Mouse (Mus musculus) kidney, embryonic 15.5 days (tissue): Measurements from ENCODE around the gene Tatdn2. TPM values are rescaled to one million over a fixed set of nuclear protein-coding genes. Genes with fewer than 3 reads are reported as not detected.

Experiments used
- ATAC-seq: fragments of 200-750 bp; cut with Nextera tagmentation; replicated peaks from 2 replicates; pipeline ENCODE4 v1.8.0; 2017; ENCODE audit warnings: moderate TSS enrichment; ENCODE audit not compliant: low FRiP score
- H3K27ac ChIP-seq: fragments of 300-500 bp; sonication (generic); 2 replicates; pipeline ENCODE4 v1.5.1; 2015; ENCODE audit warnings: mild to moderate bottlenecking, inconsistent platforms
- H3K27me3 ChIP-seq: fragments of 300-500 bp; sonication (generic); 2 replicates; pipeline ENCODE4 v1.6.1; 2015; ENCODE audit warnings: inconsistent platforms
- H3K36me3 ChIP-seq: fragments of 300-500 bp; sonication (generic); 2 replicates; pipeline ENCODE4 v1.6.1; 2015; ENCODE audit warnings: inconsistent platforms
- H3K4me1 ChIP-seq: fragments of 300-500 bp; sonication (generic); 2 replicates; pipeline ENCODE4 v1.6.1; 2015; ENCODE audit warnings: inconsistent platforms
- H3K4me2 ChIP-seq: fragments of 300-500 bp; sonication (generic); 2 replicates; pipeline ENCODE4 v1.6.1; 2015; ENCODE audit warnings: moderate library complexity, mild to moderate bottlenecking, inconsistent platforms
- H3K4me3 ChIP-seq: fragments of 300-500 bp; sonication (generic); replicated peaks from 2 replicates; pipeline ENCODE4 v1.5.1; 2015; ENCODE audit warnings: mild to moderate bottlenecking, inconsistent platforms
- H3K9ac ChIP-seq: fragments of 300-500 bp; sonication (generic); 2 replicates; pipeline ENCODE4 v1.6.1; 2015; ENCODE audit warnings: mild to moderate bottlenecking, inconsistent platforms
- H3K9me3 ChIP-seq: fragments of 300-500 bp; sonication (generic); replicated peaks from 2 replicates; pipeline ENCODE4 v1.6.1; 2016; ENCODE audit warnings: inconsistent platforms
- WGBS: fragments of 180-500 bp; shearing (Covaris S2); methylation state at CpG from one replicate; pipeline ENCODE4 v1.1.7; 2015; ENCODE audit warnings: mixed read lengths; 5-methylcytosine and 5-hydroxymethylcytosine counted together
- polyA plus RNA-seq: library from polyadenylated mRNA; unstranded; fragments of >200 nt; fragmentation: Nextera tagmentation; extraction: Ambion mirVana; gene quantifications from 2 replicates; pipeline ENCODE4 v1.2.1, GENCODE M21; 2015

Gene Tatdn2
- polyA plus RNA-seq, 1 experiment from 2014 or later = 0.49 TPM

DNA sequence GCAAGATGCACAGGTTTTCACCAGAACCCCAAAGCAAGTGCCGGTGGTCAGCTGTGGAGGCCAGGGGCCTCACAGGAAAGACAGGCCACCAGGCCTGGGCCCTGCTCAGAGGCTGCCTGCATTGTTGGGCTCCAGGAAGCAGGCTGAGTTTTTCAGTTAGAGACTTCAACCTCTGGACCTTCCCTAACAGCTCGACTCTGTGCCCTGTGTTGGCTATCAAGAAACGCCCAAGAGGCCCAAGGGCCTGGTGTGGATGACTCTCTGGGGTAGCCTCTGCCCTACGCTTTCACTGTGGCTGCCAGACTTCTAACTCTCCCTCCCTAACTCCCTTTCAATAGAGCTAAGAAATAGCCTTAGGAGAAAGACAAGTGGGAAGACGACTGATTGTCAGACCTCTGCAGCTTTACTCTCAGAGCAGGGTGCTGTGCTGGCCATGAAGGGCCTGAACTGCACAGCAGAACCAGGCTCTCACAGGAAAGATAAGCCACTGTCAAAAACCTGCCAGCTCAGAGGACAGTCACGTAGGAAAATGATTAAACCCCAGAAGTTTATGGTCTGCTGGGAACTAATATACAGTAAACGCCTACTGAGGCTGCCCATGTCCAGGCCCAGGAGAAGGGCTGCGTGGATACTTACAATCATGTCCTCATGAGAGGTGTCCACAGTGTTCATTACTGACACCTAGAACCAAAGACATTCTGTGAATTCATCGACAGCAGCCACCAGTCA is 40.6 kb downstream of the Tatdn2 start:
- Histone ChIP-seq H3K4me1 (peaks cover 14% of the 10 kb centered on the region), H3K27ac (no peak overlapping the region), H3K9ac (no peak overlapping the region), H3K4me3 (no peak overlapping the region), H3K4me2 (no peak overlapping the region), H3K9me3 (no peaks in the 10 kb centered on the region), H3K36me3 (peaks cover 55% of the 10 kb centered on the region), H3K27me3 (no peaks in the 10 kb centered on the region)
- 91% methylated on average over 9 of the region's 9 CpGs for WGBS
- ATAC-seq = no peak

DNA sequence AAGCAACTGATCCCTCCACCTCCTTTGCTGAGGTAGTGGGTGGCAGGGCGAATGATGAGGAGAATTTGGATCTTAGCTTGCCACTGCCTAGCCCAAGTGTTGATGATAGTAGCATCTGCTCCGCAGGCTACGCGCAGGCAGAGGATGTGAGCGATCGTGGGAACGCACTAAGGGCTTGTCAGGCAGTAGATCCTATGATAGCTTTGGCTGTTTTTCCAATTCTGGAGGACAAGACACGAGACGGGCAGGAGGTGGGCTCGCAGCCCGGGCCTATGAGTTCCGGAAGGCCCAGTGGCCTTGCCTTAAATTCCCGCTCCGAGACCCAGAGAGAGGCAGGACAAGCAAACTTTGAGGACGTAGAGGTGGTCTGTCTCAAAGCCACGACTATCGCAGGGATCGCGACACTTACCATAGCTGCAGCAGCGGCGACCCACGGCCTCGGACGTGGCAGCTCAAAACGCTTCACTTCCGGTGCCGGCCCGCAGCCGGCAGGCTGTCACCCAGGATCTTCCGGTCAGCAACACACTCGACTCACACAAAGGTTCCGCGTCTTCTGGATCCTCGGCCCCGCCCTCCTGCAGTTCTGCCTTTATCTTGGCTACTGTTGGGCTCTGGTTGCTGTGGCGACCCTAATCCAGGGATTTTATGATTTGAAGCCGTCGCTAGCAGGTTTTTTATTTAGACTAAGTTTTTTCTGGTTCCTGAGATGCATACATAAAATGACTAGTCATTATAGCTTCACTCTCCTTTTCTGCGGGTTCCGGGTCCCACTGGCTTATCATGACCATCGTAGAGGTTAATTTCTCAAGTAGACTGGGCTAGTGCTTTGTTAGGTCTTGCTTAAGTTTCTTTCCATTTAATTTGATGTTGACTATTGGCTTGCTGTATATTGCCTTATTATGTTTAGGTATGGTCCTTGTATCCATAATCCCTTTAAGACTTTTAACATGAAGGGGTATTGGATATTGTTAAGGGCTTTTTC is 43.7 kb downstream of the Tatdn2 start, which contains the start of gene Sec13:
Gene Sec13, minus strand, starts transcription at position 508 of the 982 bp plus-strand sequence.
- ATAC-seq = peak; percentile 69
- no peaks in the 10 kb centered on the region for H3K9me3 ChIP-seq
- WGBS = 7% methylated on average over 41 of the region's 41 CpGs
- H3K4me3 ChIP-seq = peak within 1 kb of the TSS; percentile 93
- H3K4me2 ChIP-seq = peak within 1 kb of the TSS; percentile 82
- H3K4me1 ChIP-seq = peaks cover 14% of the 10 kb centered on the region
- H3K27me3 ChIP-seq = no peaks in the 10 kb centered on the region
- peak within 1 kb of the TSS; percentile 87 for H3K9ac ChIP-seq
- peaks cover 27% of the 10 kb centered on the region for H3K36me3 ChIP-seq
- peak within 1 kb of the TSS; percentile 72; the same call in 1 of the 2 replicates for H3K27ac ChIP-seq

DNA sequence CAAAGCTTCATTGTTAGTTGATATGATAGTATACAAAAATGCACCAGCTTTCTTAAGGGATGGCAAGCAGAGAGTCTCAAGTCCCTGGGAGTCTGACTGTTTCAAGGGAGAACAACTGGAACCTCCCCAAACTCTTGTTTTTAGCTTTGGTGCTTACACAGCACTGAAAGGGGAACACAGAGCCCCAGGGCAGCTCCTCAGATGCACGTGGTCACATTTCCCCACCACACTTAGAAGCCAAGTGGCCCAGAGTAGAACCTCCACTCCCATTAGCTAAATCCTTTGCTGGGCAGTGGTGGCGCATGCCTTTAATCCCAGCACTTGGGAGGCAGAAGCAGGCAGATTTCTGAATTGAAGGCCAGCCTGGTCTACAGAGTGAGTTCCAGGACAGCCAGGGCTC is 44.6 kb downstream of the Tatdn2 start:
- no peak overlapping the region for H3K27ac ChIP-seq
- 73% methylated on average over 2 of the region's 2 CpGs for whole genome bisulfite sequencing

DNA sequence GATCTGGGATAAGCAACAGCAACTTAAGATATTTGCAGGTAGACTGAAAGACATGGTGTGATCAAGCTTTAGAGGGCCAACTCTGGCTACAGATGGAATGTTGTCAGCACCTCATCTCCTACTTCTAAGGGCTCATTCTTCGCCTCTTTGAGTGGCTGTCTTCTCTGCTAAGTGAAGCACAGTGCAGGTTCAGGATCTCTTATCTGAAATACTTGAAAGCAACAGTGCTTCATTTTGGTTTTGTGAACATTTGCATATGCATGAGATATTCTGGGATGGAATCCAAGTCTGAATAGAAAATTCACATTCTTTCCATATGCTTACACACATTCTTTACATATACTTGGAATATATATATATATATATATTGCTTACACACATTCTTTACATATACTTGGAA is 45.5 kb downstream of the Tatdn2 start:
- H3K27me3 ChIP-seq = 0 out of 2 replicates have a peak, but pooled peaks cover 6% of the 10 kb centered on the region
- H3K9ac ChIP-seq = no peak overlapping the region
- no peak overlapping the region for H3K4me2 ChIP-seq
- H3K4me1 ChIP-seq = peaks cover 14% of the 10 kb centered on the region
- no peaks in the 10 kb centered on the region for H3K9me3 ChIP-seq
- no peak overlapping the region for H3K27ac ChIP-seq
- no peak for ATAC-seq
- peaks cover 11% of the 10 kb centered on the region for H3K36me3 ChIP-seq
- 74% methylated on average over 1 of the region's 1 CpGs for WGBS
- no peak overlapping the region for H3K4me3 ChIP-seq

More for the DNA sequence above, 44.6 kb downstream of the Tatdn2 start:
- H3K27me3 ChIP-seq = 0 out of 2 replicates have a peak, but pooled peaks cover 5% of the 10 kb centered on the region
- H3K4me3 ChIP-seq = no peak overlapping the region
- peaks cover 14% of the 10 kb centered on the region for H3K4me1 ChIP-seq
- H3K9me3 ChIP-seq = no peaks in the 10 kb centered on the region
- H3K9ac ChIP-seq = no peak overlapping the region
- no peak for ATAC-seq
- H3K4me2 ChIP-seq = no peak overlapping the region
- H3K36me3 ChIP-seq = peaks cover 18% of the 10 kb centered on the region

DNA sequence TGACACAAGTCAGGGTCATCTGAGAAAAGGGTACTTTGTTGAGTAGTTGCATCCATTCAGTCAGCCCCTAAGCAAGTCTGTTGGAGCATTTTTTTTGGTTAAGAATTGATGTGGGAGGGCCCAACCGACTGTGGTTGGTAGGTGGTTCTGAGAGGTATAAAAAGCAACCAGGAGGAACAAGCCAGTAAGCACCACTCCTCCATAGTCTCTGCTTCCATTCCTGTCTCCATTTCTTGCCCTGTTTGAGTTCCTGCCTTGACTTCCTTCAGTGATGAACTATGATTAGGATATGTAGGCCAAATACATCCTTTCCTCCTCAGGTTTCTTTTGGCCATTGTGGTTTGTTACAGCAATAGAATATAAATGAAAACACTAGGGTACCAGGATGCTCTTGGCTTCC is 46.3 kb downstream of the Tatdn2 start:
- ATAC-seq = no peak
- Histone ChIP-seq H3K27me3 (0 out of 2 replicates have a peak, but pooled peaks cover 8% of the 10 kb centered on the region), H3K4me1 (peaks cover 14% of the 10 kb centered on the region), H3K4me3 (no peak overlapping the region), H3K4me2 (no peak overlapping the region), H3K36me3 (peaks cover 3% of the 10 kb centered on the region; the same call in 1 of the 2 replicates), H3K27ac (no peak overlapping the region), H3K9ac (no peak overlapping the region), H3K9me3 (no peaks in the 10 kb centered on the region)
- 39% methylated on average over 1 of the region's 1 CpGs for WGBS

DNA sequence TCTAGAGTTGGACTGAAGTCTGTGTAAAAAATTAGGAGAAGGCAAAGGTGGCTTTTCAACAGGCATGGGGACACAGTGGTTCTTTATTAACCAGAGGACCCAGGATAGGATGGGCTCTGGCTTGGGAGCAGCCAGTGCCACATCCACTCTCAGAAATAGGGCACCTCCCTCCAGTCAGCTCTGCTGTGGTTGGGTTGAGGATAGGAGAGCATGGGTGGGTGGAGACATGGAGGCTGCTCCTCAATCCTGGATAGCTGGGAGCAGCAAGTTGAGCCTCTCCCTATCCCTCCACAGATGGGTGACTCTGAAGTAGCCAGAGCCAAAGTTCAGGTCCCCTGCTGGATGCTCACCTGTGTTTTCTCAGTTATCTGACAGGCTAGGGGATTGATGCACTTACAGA is 48.3 kb downstream of the Tatdn2 start:
- no peak for ATAC-seq
- Histone ChIP-seq H3K4me2 (no peak overlapping the region), H3K27ac (no peak overlapping the region), H3K4me1 (peaks cover 6% of the 10 kb centered on the region; the same call in 1 of the 2 replicates), H3K4me3 (no peak overlapping the region), H3K9me3 (no peaks in the 10 kb centered on the region), H3K36me3 (no peaks in the 10 kb centered on the region), H3K9ac (no peak overlapping the region), H3K27me3 (peaks cover 26% of the 10 kb centered on the region)

DNA sequence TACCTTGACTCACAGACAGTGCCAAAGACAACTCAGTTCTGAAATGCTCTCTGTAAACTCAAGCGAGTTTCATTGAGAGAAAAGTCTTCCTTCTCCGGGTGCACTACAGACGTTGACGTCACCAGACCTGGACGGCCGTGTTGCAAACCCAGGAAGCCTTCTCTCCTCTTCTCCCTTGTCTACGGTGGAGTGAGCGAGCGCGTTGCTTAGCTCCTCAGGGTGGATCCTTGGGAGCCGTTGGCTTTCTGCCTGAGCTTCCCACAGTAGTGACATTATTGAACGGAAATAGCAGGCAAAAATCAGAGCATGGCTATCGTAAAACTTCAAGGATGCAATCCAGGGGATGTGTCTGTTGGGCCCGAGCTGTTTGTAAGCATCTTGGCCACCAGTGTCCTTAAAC is 50.4 kb downstream of the Tatdn2 start:
- H3K27ac ChIP-seq = no peak overlapping the region
- no peaks in the 10 kb centered on the region for H3K36me3 ChIP-seq
- H3K4me3 ChIP-seq = no peak overlapping the region
- no peak overlapping the region for H3K4me2 ChIP-seq
- no peak overlapping the region for H3K9ac ChIP-seq
- 84% methylated on average over 14 of the region's 14 CpGs for WGBS
- H3K4me1 ChIP-seq = 0 out of 2 replicates have a peak, but pooled peaks cover 3% of the 10 kb centered on the region
- no peaks in the 10 kb centered on the region for H3K9me3 ChIP-seq
- H3K27me3 ChIP-seq = peaks cover 26% of the 10 kb centered on the region
- ATAC-seq = no peak

DNA sequence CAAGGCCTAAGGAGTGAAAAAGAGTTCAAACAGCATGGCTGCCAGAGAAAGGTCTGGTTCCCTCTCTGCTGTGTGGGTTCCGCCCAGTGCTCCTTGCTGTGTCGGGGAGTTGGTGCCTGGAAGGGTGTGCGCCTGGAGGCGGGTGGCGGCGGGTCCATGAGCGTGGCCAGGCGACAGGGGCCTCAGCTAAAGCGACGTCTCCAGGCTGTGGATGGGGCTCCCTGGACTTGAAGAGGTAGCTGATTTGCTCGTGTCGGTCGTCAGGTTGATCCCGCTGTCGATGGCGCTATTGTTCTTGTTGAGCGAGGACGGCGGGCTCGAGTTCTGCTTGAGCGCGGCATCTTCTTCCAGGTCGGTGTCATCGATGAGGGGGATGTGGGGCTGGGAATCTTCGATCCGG is 51.5 kb downstream of the Tatdn2 start:
- Histone ChIP-seq H3K27me3 (peaks cover 26% of the 10 kb centered on the region), H3K4me2 (peak overlapping the region; percentile 43), H3K27ac (no peak overlapping the region), H3K9ac (no peak overlapping the region), H3K4me1 (0 out of 2 replicates have a peak, but pooled peaks cover 3% of the 10 kb centered on the region), H3K4me3 (peak overlapping the region; percentile 9), H3K36me3 (no peaks in the 10 kb centered on the region), H3K9me3 (no peaks in the 10 kb centered on the region)
- no peak for ATAC-seq
- WGBS = 42% methylated on average over 26 of the region's 26 CpGs

DNA sequence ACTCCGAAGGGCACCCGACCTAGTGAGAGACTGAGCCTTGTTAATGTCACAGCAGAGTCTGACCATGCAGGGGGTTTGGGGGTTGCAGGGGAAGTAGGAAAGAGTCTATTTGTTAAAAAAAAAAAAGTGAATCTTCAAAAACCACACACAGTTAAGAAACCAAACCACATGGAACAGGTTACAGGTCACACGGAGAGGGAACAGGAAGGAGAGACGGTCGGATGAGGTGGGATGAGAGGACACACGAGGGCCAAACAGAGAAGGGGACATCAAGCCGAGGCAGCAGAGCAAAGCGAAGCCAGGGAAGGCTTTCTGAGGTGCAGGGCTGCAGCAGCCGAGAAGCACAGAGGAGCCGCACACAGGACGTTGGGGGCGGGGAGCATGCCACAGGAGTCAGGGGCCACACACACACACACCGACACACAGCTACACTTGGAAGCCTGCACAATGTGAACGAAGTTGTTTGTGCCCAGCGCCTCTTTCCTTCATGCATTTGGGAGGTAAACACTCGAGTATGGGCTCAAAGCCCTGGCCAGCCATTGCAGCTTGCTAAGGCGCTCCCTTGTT is 52.4 kb downstream of the Tatdn2 start:
- 0 out of 2 replicates have a peak, but pooled peaks cover 3% of the 10 kb centered on the region for H3K4me1 ChIP-seq
- H3K27me3 ChIP-seq = peaks cover 26% of the 10 kb centered on the region
- no peak overlapping the region for H3K4me3 ChIP-seq
- no peak for ATAC-seq
- no peak overlapping the region for H3K4me2 ChIP-seq
- H3K36me3 ChIP-seq = no peaks in the 10 kb centered on the region
- 58% methylated on average over 17 of the region's 17 CpGs for WGBS
- H3K9ac ChIP-seq = no peak overlapping the region
- H3K9me3 ChIP-seq = no peaks in the 10 kb centered on the region
- H3K27ac ChIP-seq = no peak overlapping the region
